Mouse (Mus musculus) mesoderm, embryonic 11.5 days (tissue): ENCODE measurements around the gene C1ra.
"Not testable (repeated sequence)": the region's sequence is repeated elsewhere in the genome, so short reads cannot be mapped to it uniquely, and the experiment has no call there.

Experiments
- DNase-seq: peaks from one replicate; pipeline ENCODE4 v3.0.0-alpha.2; 2012; ENCODE audit warnings: low read depth, low spot score

The C1ra gene

DNA sequence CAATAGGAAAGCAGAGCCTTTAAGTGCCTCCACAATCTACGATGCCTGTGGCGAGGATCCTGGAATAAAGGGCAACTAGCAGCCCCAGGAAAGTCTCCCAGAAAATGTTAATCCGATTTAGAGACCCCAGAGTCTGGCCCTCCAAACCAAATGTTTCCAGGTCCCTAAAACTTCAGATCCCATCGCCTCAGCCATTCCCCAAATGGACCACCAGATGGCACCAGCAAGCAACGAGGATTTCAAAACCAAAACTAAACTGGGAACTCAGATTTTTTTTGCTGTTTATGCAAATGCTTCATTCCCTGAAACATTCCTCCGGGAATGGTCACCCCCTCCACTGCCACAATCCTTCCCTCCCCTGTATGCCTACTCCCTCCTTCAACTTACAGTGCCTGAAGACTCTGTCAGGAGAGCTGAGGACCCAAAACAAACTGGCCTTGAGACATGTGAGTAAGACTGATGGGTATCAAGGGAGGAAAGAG, at the start of gene C1ra:
Gene C1ra, plus strand, starts transcription at position 51 of the 482 bp plus-strand sequence.
- peak; percentile 58 for DNase-seq

DNA sequence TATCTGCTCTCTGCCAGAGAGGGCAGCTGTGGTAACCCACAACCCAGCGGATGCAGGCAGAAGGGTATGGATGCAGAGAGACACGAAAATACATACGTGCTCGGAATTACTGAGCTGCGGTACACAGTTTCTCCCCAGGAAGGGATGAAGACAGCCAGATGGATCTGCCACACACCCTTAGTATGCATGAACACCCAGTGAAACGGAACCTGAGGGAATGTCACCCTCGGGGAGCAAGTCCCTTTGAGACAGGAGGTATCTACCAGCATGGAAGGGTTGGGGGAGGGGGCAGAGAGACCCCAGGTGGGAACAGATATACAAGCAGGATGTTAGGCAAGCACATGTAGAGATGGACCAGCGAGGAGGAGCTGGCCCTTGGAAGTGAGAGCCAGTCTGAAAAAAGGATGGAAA, 48.3 kb upstream of the C1ra start:
- DNase-seq: no peak

DNA sequence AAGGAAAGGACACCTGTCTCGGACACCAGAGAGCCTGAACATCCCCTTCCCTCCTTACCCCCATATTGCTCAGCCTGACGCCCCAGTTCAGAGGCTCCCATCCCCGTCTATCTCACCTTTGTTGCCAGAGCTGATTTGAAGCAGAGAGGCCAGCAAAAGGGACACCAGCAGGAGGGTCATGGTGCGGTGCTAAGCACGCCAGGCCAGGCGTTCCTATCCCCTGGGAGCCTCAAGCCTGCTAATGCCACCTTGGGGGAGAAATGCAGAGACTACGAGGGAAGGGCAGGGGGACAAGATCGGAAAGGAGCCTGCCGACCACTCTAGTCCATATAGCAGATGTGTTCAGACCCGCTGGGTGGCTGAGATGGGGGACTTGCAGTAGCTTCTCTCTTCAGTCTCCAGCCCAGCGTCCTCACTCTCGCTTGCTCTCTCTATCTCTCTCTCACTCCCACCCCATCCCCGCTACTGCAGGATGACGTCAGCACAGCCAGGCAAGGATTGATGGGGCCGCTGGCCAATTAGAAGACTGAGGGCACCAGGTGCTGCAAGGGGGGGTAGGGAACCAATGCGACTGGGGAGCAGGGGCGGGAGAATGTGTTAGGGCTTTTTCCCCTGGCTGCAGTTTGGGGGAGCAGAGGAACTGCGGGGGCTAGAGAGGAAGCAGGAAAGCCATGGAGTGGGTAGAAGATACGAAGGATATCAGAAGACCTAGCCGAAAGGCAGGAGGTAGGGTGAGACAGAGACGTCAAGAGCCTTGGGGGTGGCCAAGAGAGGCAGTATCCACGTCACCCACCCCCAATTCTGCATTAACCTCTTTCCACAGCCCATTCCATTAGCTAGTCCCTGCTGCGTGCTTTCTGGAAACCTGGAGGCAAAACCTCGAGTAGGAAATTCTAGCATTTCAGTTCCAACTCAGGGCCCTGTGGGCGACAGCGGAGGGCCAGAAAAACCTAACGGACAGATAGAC, 47.6 kb upstream of the C1ra start, which contains the start of gene Clstn3:
Gene Clstn3, minus strand, starts transcription at position 490 of the 967 bp plus-strand sequence.
- peak; percentile 92 for DNase-seq

DNA sequence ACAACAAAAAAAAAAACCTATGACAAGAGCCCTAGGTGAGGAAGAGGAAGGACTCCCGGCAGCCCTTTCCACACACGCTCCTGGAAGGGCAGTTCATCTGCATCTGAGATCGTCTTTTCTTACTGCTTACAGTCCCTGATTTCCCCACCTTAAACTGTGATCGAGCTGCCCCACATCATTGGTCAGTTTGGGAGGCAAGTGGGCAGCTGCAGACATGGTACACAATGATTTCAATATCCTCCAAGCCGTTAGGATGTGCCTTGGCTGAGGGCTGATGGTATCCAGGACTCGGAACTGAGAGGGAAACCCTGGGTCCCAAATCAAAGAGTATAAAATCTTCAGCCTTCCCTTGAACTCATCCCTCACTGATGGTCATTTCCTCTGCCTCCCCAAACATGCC, 46.9 kb upstream of the C1ra start:
- no peak for DNase-seq

DNA sequence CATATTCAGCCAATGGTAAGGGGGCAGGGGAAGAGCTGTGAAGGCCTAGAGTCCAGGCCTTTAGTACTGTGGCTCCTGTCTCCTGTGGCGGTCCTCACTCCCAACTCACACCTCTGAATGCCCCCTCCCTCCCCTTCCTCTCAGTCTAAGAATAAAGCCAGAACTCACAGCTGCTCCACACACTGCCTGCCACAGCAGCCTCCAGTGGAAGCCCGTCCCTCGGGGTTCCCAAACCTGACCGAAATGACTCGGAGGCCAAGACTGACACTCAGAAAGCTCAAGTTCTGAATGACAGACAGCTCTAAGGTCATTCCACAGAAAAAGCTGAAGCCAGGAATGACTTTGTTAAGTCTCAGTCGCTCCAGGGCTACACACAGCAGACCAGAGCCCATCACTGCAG, 46.5 kb upstream of the C1ra start:
- DNase-seq: no peak

DNA sequence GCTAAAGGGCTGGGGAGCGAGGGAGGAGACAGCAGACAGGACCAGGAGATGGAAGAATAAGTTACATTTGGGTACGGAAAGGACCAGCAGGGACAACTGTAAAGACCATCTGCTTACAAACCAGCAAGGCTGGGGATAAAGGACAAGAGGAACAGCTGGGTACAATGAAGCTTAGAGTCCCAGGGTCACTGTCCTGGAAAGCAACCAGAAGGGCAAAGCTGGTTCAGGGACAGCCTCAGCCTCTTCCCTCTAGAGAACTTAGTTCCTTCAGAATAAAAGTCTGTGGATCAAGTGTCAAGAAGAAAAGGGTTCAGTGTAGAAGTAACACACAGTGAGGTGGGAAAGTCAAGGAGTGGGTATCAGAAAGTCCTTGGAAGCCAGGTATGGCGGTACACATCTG, 41.1 kb upstream of the C1ra start:
- no peak for DNase-seq

DNA sequence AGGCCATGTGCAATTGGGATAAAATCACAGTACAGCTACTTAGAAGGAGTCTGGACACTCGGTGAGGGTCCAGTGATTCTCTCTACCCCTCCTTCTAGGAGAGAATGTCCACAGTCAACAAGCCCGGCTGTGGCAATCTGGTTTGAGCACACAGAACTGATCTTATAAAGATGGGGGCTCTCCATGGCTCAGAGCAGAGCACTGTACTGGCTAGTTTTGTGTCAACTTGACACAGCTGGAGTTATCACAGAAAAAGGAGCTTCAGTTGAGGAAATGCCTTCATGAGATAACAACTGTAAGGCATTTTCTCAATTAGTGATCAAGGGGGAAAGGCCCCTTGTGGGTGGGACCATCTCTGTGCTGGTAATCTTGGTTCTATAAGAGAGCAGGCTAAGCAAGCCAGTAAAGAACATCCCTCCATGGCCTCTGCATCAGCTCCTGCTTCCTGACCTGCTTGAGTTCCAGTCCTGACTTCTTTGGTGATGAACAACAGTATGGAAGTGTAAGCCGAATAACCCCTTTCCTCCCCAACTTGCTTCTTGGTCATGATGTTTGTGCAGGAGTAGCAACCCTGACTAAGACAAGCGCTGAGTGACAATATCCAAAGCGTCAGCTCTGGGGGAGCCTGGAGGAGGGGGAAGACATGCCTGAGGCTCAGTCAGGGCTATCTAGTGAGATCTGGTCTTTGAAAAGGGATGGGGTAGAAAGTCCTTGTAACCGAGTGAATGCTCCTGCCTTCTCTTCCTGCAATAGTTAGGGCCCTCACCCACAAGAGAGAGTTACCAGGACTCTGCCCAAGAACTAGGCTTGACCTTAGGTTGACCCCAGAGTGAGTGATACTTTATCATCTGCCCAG, 40.2 kb upstream of the C1ra start:
- DNase-seq: not testable (repeated sequence)

DNA sequence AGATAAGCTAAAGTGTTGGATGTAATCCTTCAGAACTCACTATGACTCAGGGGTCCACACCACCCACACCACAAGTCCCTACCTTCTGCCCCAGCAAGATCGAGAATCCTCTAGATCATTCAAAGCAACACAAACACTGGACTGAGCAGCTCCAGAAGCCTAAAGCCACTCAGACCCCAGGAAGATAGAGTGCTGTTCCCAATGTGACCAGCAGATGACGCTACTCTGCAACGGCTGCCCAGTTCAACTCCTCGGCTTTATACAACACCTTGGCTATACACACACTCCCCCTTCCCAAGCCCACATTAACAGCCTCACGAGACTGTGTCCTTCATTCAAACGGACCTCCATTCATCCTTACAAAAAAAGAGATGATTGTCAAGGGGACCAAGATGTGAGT, 39.4 kb upstream of the C1ra start:
- no peak for DNase-seq

DNA sequence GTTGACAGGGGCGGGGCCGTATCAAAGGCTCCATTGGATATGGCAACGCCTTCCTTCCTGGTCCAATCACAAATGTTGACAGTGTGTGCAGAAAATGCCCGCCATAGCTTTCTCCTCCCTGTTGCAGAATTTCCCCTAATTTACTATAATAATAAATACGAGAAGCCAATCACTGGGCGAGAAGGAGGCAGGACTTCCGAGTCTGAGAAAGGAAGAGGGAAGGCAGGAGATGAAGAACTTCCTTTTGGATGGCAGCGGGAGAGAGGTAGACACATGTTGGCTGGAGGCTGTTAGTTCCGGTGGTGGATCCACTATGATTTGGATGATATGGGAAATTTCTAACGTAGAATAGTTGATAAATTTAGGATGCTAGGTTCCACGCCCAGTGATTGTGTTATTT, 37.6 kb upstream of the C1ra start:
- no peak for DNase-seq

DNA sequence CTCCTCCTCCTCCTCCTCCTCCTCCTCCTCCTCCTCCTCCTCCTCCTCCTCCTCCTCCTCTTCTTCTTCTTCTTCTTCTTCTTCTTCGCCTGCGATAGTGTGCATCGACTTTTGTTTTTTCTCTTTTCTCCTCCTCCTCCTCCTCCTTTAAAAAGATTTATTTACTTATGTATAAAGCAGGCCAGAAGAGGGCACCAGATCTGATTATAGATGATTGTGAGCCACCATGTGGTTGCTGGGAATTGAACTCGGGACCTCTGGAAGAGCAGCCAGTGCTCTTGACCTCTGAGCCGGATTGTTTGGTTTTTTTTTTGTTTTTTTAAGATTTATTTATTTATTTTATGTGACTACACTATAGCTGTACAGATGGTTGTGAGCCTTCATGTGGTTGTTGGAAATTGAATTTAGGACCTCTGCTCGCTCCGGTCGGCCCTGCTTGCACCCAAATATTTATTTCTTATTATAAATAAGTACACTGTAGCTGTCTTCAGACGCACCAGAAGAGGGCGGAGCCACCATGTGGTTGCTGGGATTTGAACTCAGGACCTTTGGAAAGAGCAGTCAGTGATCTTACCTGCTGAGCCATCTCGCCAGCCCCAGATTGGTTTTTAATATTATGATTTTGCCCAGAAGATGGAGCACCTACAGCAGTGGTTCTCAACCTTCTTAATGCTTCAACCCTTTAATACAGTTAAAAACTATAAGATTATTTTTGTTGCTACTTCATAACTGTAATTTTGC, 36.7 kb upstream of the C1ra start:
- not testable (repeated sequence) for DNase-seq

DNA sequence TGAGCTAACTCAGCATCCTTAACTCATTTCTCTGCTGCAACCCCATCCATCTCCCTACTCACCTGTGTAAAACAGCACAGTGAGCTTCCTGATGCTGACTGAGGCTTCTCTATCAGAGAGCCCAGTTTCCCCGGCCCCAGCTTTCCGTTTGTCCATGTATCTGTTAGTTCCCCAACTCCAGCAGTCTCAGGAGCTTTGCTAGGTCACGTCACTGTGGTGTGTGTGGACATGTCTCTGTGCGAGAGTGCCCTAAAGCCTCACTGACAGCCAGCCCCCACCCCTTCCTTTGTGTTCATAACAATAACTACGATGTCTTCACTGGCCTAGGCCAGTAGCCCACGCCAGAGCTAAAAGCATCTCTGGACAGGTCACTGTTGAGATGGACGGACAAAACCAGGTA, 36.0 kb upstream of the C1ra start:
- no peak for DNase-seq

DNA sequence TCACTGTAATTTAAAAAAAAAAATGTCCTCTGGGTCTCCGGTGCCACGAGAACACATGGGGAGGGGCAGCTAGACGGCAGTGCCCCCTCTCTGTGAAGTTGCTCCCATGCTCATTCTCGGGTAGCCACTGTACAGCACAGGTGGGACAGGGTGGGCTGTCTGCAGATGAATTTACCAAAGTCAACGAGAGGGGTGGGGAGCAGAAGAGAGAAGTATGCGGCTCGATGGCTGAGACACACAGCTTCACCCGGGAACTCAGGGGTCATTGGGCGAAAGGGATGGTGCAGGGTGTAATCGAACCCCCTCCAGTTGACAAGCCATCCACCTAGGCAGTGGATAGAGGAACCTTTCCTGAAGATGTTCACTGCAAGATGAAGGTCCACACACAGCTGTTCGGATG, 35.4 kb upstream of the C1ra start:
- no peak for DNase-seq

DNA sequence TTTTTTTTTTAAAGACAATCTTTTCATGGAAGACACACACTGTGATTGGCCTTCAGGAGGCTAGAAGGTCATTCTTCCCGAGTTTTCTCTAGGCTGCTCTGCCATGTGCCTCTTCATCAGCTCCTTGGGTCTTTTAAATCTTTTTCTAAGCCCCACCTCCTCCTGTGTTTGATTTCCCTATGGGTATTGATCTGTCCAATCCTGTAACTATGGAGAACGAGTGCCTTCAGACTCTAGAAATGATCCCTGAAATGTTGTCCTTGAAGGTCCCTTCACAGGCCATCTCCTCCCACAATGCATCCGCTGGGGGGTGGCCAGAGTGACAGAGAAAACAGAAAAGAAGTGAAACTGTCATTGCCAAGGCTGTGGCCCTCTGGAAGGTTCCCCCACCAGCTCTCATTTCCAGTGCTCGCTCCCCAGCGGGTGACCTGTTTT, 35.0 kb upstream of the C1ra start:
- no peak for DNase-seq

DNA sequence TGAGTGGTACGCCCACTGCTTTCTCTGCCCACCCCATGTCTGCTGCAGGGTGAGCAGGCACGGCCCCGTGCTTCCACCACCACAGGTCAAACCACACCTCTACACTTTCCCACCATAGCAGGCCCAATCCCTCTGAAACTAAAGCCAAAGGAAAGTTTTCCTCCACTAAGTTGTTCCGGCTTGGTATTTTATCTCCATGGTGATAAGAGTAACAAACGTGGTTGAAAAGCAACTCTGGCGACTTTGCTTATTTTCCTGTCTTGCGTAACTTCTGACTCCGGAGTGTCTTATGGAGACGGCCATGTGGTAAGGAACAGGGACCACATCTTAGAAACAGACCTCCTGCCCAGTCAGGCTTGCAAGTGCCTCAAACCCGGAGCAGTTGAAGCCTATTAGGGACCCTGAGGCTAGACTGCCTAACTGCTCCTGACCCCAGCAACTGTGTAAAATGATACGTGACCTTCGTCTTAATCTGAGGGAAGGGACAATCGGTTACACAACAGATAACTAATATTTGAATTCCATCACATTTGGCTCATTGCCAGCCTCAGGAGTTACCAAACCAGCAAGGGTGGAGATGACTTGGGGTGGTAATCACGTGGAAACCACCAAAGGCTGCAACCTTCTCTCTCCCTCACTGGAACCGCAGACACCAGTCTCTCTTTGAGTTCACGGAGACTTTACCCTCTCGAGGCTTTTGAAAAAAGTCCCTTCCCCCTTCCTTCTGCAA, 34.1 kb upstream of the C1ra start:
- no peak for DNase-seq

DNA sequence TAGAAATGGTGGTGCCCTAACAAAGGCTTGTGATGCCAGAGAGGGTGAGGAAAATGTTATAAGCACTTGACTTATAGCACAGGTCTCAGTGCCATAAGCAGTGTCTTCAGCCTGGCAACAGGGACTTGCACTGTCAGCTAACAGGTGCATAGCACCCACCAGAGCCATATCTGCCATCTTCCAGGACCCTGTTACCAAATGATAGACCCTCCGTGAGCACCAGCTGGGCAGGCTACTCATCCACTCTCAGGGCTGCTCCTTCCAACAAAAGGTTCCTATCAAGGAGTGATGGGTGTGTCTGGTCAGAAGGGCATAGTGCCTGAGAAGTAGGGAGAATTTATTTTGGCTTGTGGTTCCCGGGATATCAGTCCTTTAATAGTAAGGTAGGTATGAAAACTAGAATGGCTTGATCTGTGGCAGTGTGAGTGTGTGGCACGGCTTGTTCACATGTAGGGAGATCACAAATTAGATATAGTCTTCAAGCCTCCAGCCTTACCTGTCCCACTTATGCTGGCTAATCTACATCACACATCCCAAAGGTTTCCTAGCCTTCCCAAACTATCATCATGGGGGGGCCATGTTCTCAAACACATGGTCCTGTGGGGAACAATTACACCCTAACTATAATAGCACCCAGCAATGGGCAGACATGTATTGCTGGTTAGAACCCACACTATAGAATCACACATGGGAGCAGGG, 33.2 kb upstream of the C1ra start:
- DNase-seq: no peak

DNA sequence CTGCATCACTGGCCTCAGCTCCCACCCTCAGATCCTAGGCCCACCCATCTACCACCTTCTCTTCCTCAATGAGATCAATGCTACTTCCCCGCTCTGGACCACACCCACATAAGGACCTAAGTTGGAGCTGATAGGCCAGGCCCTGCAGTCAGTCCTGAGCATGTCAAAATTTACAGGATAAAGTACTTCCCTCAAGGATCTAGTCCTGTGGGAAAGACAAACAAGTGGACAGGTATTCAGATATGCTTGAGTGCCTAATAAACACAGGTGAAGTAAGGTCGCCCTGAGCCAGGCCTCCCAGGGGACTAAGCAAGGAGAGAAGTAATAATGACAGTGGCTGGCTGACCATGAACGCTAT, 32.7 kb upstream of the C1ra start:
- no peak for DNase-seq

DNA sequence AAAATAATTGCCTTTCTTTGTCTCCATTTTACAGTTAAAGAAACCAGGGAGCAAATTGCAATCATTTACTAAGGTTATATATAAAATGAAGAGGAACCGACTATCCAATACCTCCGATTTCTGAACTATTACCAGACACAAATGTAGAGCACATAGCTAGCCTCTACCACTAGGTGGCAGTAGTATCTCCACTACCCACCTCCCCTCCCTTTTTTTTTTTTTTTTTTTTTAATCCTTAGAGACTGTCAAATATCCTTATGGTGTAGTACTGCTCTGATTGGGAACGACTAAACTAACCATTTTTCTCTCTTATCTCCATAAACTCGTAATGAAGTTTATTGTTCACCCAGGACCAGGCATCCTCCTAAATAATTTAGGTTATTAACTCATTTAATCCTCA, 31.9 kb upstream of the C1ra start:
- peak; percentile 60 for DNase-seq

DNA sequence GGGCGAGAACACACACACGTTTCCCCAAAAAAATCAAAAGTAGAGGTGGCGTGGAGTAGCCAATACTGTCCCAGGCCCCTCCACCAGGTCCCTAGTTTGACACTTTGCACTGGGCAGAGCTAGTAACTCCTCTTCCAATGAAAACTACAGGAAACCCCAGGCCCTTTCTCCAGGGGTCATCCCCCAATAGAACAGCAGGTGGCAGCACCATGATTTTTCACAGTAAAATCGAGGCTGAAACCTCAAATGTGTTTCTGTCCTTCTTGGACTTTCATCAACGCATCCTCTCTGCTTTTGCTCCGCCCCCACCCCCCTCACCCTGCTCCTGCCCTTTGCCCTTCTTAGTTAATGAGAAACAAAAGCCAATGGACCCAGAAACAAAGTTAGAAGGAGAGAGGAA, 30.6 kb upstream of the C1ra start:
- DNase-seq: peak; percentile 66

DNA sequence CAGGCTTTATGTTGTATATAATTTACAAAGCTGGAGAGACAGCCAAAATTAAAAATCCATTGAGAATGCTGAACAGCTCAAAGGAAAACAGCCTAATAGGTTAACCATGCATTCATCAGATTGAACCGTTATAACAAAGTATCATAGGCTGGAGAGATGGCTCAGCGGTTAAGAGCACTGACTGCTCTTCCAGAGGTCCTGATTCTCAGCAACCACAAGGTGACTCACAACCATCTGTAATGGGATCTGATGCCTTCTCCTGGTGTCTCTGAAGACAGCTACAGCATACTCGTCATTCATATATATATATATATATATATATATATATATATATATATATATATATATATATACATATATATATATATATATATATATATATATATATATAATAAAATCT, 28.4 kb upstream of the C1ra start:
- DNase-seq: not testable (repeated sequence)

DNA sequence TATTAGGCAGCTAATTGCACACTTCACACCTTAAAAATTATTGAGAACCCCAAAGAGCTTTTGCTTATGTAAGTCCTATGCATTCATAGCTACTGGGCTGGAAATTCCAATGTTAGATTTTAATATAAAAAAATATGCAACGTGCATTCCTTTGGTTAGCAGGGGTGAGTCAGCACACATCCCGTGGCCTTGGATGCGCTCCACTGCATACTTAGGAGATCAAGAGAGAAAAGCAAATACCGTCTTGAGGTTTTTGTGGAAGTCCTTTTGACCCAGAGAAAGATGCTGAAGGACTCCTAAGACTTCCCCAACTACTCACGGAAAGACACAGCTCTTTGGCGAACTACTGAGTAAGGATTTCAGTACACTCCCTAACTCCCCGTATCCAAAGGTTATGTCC, 27.4 kb upstream of the C1ra start:
- DNase-seq: no peak
